Mouse (Mus musculus): ENCODE measurements around the gene Ywhab. TPM values are rescaled to one million over a fixed set of nuclear protein-coding genes. Genes with fewer than 3 reads are reported as not detected.

The Ywhab gene
- total RNA-seq, 2 experiments from 2014 or later = 93.5 to 98.0 TPM

Other genes starting within 250 kb of the Ywhab start
- gene Ada, start 244.7 kb upstream of the Ywhab start, total RNA-seq (2021) = 1 to 10 TPM; 1.2 to 3.2 TPM
- under 1 TPM; 0.29 to 0.88 TPM for gene Ccn5, start 174.1 kb upstream of the Ywhab start, total RNA-seq (2021)
- gene Kcnk15, start 141.3 kb upstream of the Ywhab start, total RNA-seq (2021) = not detected
- gene Rims4, start 76.3 kb upstream of the Ywhab start, total RNA-seq (2021) = under 1 TPM; 0.10 to 0.15 TPM
- under 1 TPM; 0.79 to 0.83 TPM for gene Pabpc1l, start 30.5 kb downstream of the Ywhab start, total RNA-seq (2021)
- gene Stk4, start 75.4 kb downstream of the Ywhab start, total RNA-seq (2021) = 10 to 100 TPM; 17.0 to 20.4 TPM
- 10 to 100 TPM; 19.3 to 19.9 TPM for gene Tomm34, start 76.2 kb downstream of the Ywhab start, total RNA-seq (2021)
- not detected for gene Kcns1, start 176.2 kb downstream of the Ywhab start, total RNA-seq (2021)
- not detected for gene Wfdc5, start 187.8 kb downstream of the Ywhab start, total RNA-seq (2021)
- not detected for gene Wfdc12, start 195.6 kb downstream of the Ywhab start, total RNA-seq (2021)
- not detected for gene Wfdc15a, start 205.2 kb downstream of the Ywhab start, total RNA-seq (2021)
- gene Wfdc15b, start 226.7 kb downstream of the Ywhab start, total RNA-seq (2021) = not detected
- not detected for gene Svs2, start 243.5 kb downstream of the Ywhab start, total RNA-seq (2021)